Mouse (Mus musculus): ENCODE measurements around the gene Fam160b1. TPM values are rescaled to one million over a fixed set of nuclear protein-coding genes. Genes with fewer than 3 reads are reported as not detected.

The Fam160b1 gene
- polyA plus RNA-seq, 1 experiment: 14.4 TPM

- TF ChIP-seq CTCF (IDR thresholded peaks at IDR 0.05; ENCODE audit: control insufficient read depth, insufficient read depth, low read length) (no peak), POLR2A (IDR thresholded peaks at IDR 0.05; ENCODE audit: borderline replicate concordance, control insufficient read depth, low read depth, low read length) (no peak)
- no peak overlapping the region for H3K4me3 ChIP-seq (replicated peaks; ENCODE audit: control insufficient read depth, low read depth, low read length)
- H3K4me1 ChIP-seq (ENCODE audit: control insufficient read depth, insufficient read depth, low read length): no peaks in the 10 kb centered on the region
- H3K27ac ChIP-seq (ENCODE audit: control insufficient read depth, insufficient read depth, low read depth, low read length, poor library complexity): no peak overlapping the region
- 95% methylated on average over 1 of the region's 1 CpGs for WGBS
These were observed 47.5 kb downstream of the Fam160b1 start for GRCm38 (mm10) chr19:57407947-57408346.

GRCm38 (mm10) chr19:57411375-57412196, 51.1 kb downstream of the Fam160b1 start:
- TF ChIP-seq CTCF (IDR thresholded peaks at IDR 0.05; ENCODE audit: control insufficient read depth, insufficient read depth, low read length): no peak
- H3K27ac ChIP-seq (ENCODE audit: control insufficient read depth, insufficient read depth, low read depth, low read length, poor library complexity): no peak overlapping the region
- peak overlapping the region; percentile 0 for H3K4me3 ChIP-seq (replicated peaks; ENCODE audit: control insufficient read depth, low read depth, low read length)
- no peaks in the 10 kb centered on the region for H3K4me1 ChIP-seq (ENCODE audit: control insufficient read depth, insufficient read depth, low read length)
- WGBS: 6% methylated on average over 29 of the region's 29 CpGs

DNA sequence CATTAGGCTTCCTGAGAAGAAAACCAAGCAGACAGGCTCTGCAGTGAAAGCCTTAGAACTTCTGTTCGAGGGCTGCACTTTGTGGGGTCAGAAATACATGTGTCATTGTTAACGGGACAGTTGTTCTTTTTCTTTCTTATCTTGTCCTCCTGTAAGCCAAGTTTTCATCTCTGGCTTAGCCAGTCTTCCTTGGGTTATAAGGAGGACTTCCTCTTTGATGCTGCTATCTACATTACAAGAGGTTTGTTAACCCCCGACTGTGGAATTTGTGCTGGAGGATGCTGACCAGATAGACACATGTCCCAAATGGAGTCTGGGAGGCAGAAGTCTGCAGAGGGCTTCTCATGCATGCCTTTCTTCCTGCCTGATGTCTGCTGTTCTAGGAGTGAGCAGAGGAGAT, 52.7 kb downstream of the Fam160b1 start:
- WGBS: 6% methylated on average over 3 of the region's 3 CpGs
- Histone ChIP-seq H3K4me3 (replicated peaks; ENCODE audit: control insufficient read depth, low read depth, low read length) (no peak overlapping the region), H3K4me1 (ENCODE audit: control insufficient read depth, insufficient read depth, low read length) (peaks cover 1% of the 10 kb centered on the region; the same call in 1 of the 2 replicates), H3K27ac (ENCODE audit: control insufficient read depth, insufficient read depth, low read depth, low read length, poor library complexity) (no peak overlapping the region)
- TF ChIP-seq POLR2A (IDR thresholded peaks at IDR 0.05; ENCODE audit: borderline replicate concordance, control insufficient read depth, low read depth, low read length) (no peak), CTCF (IDR thresholded peaks at IDR 0.05; ENCODE audit: control insufficient read depth, insufficient read depth, low read length) (no peak)

DNA sequence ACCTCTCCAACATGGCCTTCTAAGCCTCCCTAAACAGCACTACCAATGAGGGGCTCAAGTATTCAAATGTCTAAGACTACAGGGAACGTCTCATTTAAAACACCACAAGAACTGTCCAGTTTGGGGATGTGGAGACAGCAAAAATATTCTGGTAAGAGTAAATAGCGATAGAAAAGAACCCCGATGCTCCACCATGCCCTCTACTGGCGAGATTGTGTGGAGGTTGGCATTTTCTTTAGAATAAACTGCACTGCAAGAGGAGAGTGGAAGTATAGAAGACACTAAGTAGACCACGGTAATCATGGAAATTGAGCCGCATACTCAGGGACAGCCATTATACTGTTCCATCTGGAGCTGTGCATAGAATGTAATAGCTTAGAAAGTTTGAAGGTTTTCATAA, 53.4 kb downstream of the Fam160b1 start:
- Histone ChIP-seq H3K27ac (ENCODE audit: control insufficient read depth, insufficient read depth, low read depth, low read length, poor library complexity) (no peak overlapping the region), H3K4me1 (ENCODE audit: control insufficient read depth, insufficient read depth, low read length) (peaks cover 1% of the 10 kb centered on the region; the same call in 1 of the 2 replicates), H3K4me3 (replicated peaks; ENCODE audit: control insufficient read depth, low read depth, low read length) (no peak overlapping the region)
- 75% methylated on average over 6 of the region's 6 CpGs for WGBS
- TF ChIP-seq CTCF (IDR thresholded peaks at IDR 0.05; ENCODE audit: control insufficient read depth, insufficient read depth, low read length) (no peak), POLR2A (IDR thresholded peaks at IDR 0.05; ENCODE audit: borderline replicate concordance, control insufficient read depth, low read depth, low read length) (no peak)

- Histone ChIP-seq H3K4me3 (replicated peaks; ENCODE audit: control insufficient read depth, low read depth, low read length) (no peak overlapping the region), H3K27ac (ENCODE audit: control insufficient read depth, insufficient read depth, low read depth, low read length, poor library complexity) (no peak overlapping the region), H3K4me1 (ENCODE audit: control insufficient read depth, insufficient read depth, low read length) (peaks cover 1% of the 10 kb centered on the region; the same call in 1 of the 2 replicates)
- WGBS: 83% methylated on average over 8 of the region's 8 CpGs
- no peak for TF ChIP-seq POLR2A (IDR thresholded peaks at IDR 0.05; ENCODE audit: borderline replicate concordance, control insufficient read depth, low read depth, low read length)
These were observed 54.7 kb downstream of the Fam160b1 start for GRCm38 (mm10) chr19:57415031-57415807.

DNA sequence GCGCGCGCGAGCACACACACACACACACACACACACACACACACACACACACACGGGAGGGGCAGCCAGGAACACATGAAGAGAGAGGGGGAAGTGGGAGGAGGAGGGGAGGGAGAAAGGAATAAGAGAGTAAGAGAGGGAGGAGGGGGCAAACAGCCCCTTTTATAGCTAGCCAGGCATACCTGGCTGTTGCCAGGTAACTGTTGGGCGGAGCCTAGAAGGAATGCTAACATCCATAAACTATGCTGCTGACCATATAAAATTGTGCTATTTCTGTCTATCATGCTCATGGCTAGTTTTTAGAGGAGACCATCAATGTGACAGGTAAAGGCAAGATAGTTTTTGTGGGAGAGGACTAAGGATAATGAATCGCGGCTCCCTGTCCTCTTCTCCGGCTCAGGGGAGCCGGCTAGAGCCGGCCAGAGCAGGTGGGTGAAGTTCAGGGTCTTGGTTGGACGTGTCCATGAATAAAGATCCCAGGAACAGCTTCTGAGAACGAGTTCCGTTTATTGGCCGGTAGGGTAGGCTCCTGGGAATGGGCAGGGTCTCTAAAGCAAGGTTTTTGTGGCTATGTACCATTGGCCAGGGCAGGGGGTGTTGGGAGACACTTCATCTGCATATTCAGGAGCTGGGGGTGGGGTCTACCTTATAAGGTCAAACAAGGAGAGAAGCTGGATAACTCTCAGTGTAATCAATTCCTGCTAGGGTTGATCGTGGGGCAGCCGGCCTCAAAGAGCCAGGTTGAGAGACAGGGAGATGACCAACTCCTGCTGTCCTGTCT, 57.5 kb downstream of the Fam160b1 start:
- Histone ChIP-seq H3K27ac (ENCODE audit: control insufficient read depth, insufficient read depth, low read depth, low read length, poor library complexity) (no peak overlapping the region), H3K4me1 (ENCODE audit: control insufficient read depth, insufficient read depth, low read length) (peaks cover 1% of the 10 kb centered on the region; the same call in 1 of the 2 replicates), H3K4me3 (replicated peaks; ENCODE audit: control insufficient read depth, low read depth, low read length) (no peak overlapping the region)
- TF ChIP-seq CTCF (IDR thresholded peaks at IDR 0.05; ENCODE audit: control insufficient read depth, insufficient read depth, low read length): no peak
- TF ChIP-seq POLR2A (IDR thresholded peaks at IDR 0.05; ENCODE audit: borderline replicate concordance, control insufficient read depth, low read depth, low read length): no peak
- whole genome bisulfite sequencing: 47% methylated on average over 17 of the region's 17 CpGs

- Histone ChIP-seq H3K4me3 (replicated peaks; ENCODE audit: control insufficient read depth, low read depth, low read length) (no peak overlapping the region), H3K27ac (ENCODE audit: control insufficient read depth, insufficient read depth, low read depth, low read length, poor library complexity) (no peak overlapping the region), H3K4me1 (ENCODE audit: control insufficient read depth, insufficient read depth, low read length) (no peaks in the 10 kb centered on the region)
- WGBS: 68% methylated on average over 3 of the region's 3 CpGs
- TF ChIP-seq POLR2A (IDR thresholded peaks at IDR 0.05; ENCODE audit: borderline replicate concordance, control insufficient read depth, low read depth, low read length) (no peak), CTCF (IDR thresholded peaks at IDR 0.05; ENCODE audit: control insufficient read depth, insufficient read depth, low read length) (no peak)
These were observed 62.9 kb downstream of the Fam160b1 start for GRCm38 (mm10) chr19:57423402-57423801.

DNA sequence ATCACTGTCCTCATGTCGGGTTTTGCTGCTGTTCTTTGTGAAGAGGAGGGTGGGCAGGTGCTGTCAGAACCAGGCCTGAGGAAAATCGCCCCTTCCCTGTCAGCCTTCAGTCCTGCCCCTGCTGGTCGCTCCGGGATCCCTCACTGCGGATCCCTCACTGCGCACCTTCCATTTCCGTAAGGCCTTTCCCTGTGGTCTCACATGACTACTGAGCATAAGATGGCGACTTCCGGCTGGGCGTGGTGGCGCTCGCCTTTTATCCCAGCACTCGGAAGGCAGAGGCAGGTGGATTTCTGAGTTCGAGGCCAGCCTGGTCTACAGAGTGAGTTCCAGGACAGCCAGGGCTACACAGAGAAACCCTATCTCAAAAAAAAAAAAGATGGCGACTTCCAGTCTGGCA, 64.8 kb downstream of the Fam160b1 start:
- WGBS: 88% methylated on average over 15 of the region's 15 CpGs
- TF ChIP-seq POLR2A (IDR thresholded peaks at IDR 0.05; ENCODE audit: borderline replicate concordance, control insufficient read depth, low read depth, low read length): no peak
- no peak for TF ChIP-seq CTCF (IDR thresholded peaks at IDR 0.05; ENCODE audit: control insufficient read depth, insufficient read depth, low read length)
- H3K4me1 ChIP-seq (ENCODE audit: control insufficient read depth, insufficient read depth, low read length): no peaks in the 10 kb centered on the region
- no peak overlapping the region for H3K4me3 ChIP-seq (replicated peaks; ENCODE audit: control insufficient read depth, low read depth, low read length)
- no peak overlapping the region for H3K27ac ChIP-seq (ENCODE audit: control insufficient read depth, insufficient read depth, low read depth, low read length, poor library complexity)
